Mouse (Mus musculus): ENCODE data around the gene Gm813.
"Not testable (repeated sequence)": the region's sequence is repeated elsewhere in the genome, so short reads cannot be mapped to it uniquely, and the experiment has no call there.

The Gm813 gene

GRCm38 (mm10) chr16:58616878-58617277 is at the start of gene Gm813:
Gene Gm813, minus strand, starts transcription at chr16:58616978.
- DNase-seq (ENCODE audit: low spot score): no peak

GRCm38 (mm10) chr16:58665137-58665536 is 48.4 kb upstream of the Gm813 start:
- DNase-seq (ENCODE audit: low spot score): not testable (repeated sequence)

- DNase-seq (ENCODE audit: low spot score): no peak
Observed at GRCm38 (mm10) chr16:58663816-58664215, 47.0 kb upstream of the Gm813 start.

- no peak for DNase-seq (ENCODE audit: low spot score)
Observed at GRCm38 (mm10) chr16:58663021-58663420, 46.2 kb upstream of the Gm813 start.

GRCm38 (mm10) chr16:58662287-58662791 is 45.6 kb upstream of the Gm813 start:
- no peak for DNase-seq (ENCODE audit: low spot score)

- DNase-seq (ENCODE audit: low spot score): no peak
Observed at GRCm38 (mm10) chr16:58661826-58662225, 45.0 kb upstream of the Gm813 start.

- DNase-seq (ENCODE audit: low spot score): no peak
Observed at GRCm38 (mm10) chr16:58658668-58659067, 41.9 kb upstream of the Gm813 start.

GRCm38 (mm10) chr16:58656526-58656925 is 39.7 kb upstream of the Gm813 start:
- DNase-seq (ENCODE audit: low spot score): no peak

GRCm38 (mm10) chr16:58655751-58656150 is 39.0 kb upstream of the Gm813 start:
- no peak for DNase-seq (ENCODE audit: low spot score)

GRCm38 (mm10) chr16:58649979-58650378 is 33.2 kb upstream of the Gm813 start:
- DNase-seq (ENCODE audit: low spot score): no peak

- DNase-seq (ENCODE audit: low spot score): no peak
Observed at GRCm38 (mm10) chr16:58638689-58639175, 22.0 kb upstream of the Gm813 start, which contains the start of gene E330017A01Rik. Gene E330017A01Rik, minus strand, starts transcription at chr16:58638739.

GRCm38 (mm10) chr16:58638016-58638415 is 21.2 kb upstream of the Gm813 start:
- no peak for DNase-seq (ENCODE audit: low spot score)

- no peak for DNase-seq (ENCODE audit: low spot score)
Observed at GRCm38 (mm10) chr16:58637448-58637847, 20.7 kb upstream of the Gm813 start.

GRCm38 (mm10) chr16:58635866-58636265 is 19.1 kb upstream of the Gm813 start:
- DNase-seq (ENCODE audit: low spot score): no peak

GRCm38 (mm10) chr16:58629736-58630135 is 13.0 kb upstream of the Gm813 start:
- no peak for DNase-seq (ENCODE audit: low spot score)

GRCm38 (mm10) chr16:58628968-58629367 is 12.2 kb upstream of the Gm813 start:
- DNase-seq (ENCODE audit: low spot score): no peak

- no peak for DNase-seq (ENCODE audit: low spot score)
Observed at GRCm38 (mm10) chr16:58628336-58628680, 11.5 kb upstream of the Gm813 start.

- DNase-seq (ENCODE audit: low spot score): no peak
Observed at GRCm38 (mm10) chr16:58627597-58628335, 11.0 kb upstream of the Gm813 start.

GRCm38 (mm10) chr16:58623944-58624343 is 7.2 kb upstream of the Gm813 start:
- peak; percentile 50 for DNase-seq (ENCODE audit: low spot score)

GRCm38 (mm10) chr16:58623114-58623513 is 6.3 kb upstream of the Gm813 start:
- no peak for DNase-seq (ENCODE audit: low spot score)

GRCm38 (mm10) chr16:58622377-58622776 is 5.6 kb upstream of the Gm813 start:
- no peak for DNase-seq (ENCODE audit: low spot score)

GRCm38 (mm10) chr16:58617346-58617745 is 568 bp upstream of the Gm813 start:
- no peak for DNase-seq (ENCODE audit: low spot score)

GRCm38 (mm10) chr16:58612969-58613368 is 3.8 kb downstream of the Gm813 start:
- DNase-seq (ENCODE audit: low spot score): no peak

GRCm38 (mm10) chr16:58607101-58607500 is 9.7 kb downstream of the Gm813 start:
- DNase-seq (ENCODE audit: low spot score): no peak
